Mouse (Mus musculus): ENCODE measurements around the gene S100a7a. TPM values are rescaled to one million over a fixed set of nuclear protein-coding genes. Genes with fewer than 3 reads are reported as not detected.
A peak's percentile ranks its signal among the peaks of the same experiment; 100 is the strongest.

Gene S100a7a
- polyA plus RNA-seq, 1 experiment from 2014 or later: 0.38 TPM

- DNase-seq (ENCODE audit: low spot score): no peak
Observed at GRCm38 (mm10) chr3:90627366-90627765, 26.5 kb upstream of the S100a7a start.

- no peak for DNase-seq (ENCODE audit: low spot score)
Observed at GRCm38 (mm10) chr3:90627807-90628206, 26.0 kb upstream of the S100a7a start.

GRCm38 (mm10) chr3:90629298-90629697 lies 24.5 kb upstream of the S100a7a start:
- DNase-seq (ENCODE audit: low spot score): no peak

GRCm38 (mm10) chr3:90631984-90632383 lies 21.8 kb upstream of the S100a7a start:
- no peak for DNase-seq (ENCODE audit: low spot score)

GRCm38 (mm10) chr3:90638511-90639275 lies 15.1 kb upstream of the S100a7a start:
- DNase-seq (ENCODE audit: low spot score): no peak

- DNase-seq (ENCODE audit: low spot score): peak; percentile 73
Observed at GRCm38 (mm10) chr3:90639511-90640154, 14.2 kb upstream of the S100a7a start.

- no peak for DNase-seq (ENCODE audit: low spot score)
Observed at GRCm38 (mm10) chr3:90640981-90641380, 12.8 kb upstream of the S100a7a start.

GRCm38 (mm10) chr3:90644220-90644619 lies 9.6 kb upstream of the S100a7a start:
- DNase-seq (ENCODE audit: low spot score): peak; percentile 39

- DNase-seq (ENCODE audit: low spot score): no peak
Observed at GRCm38 (mm10) chr3:90647291-90647690, 6.5 kb upstream of the S100a7a start.

GRCm38 (mm10) chr3:90648981-90649380 lies 4.8 kb upstream of the S100a7a start:
- DNase-seq (ENCODE audit: low spot score): no peak

GRCm38 (mm10) chr3:90649832-90650231 lies 4.0 kb upstream of the S100a7a start:
- no peak for DNase-seq (ENCODE audit: low spot score)

- peak; percentile 61 for DNase-seq (ENCODE audit: low spot score)
Observed at GRCm38 (mm10) chr3:90652878-90653508, 824 bp upstream of the S100a7a start.

- DNase-seq (ENCODE audit: low spot score): peak; percentile 10
Observed at GRCm38 (mm10) chr3:90657405-90657804, 3.6 kb downstream of the S100a7a start.

- no peak for DNase-seq (ENCODE audit: low spot score)
Observed at GRCm38 (mm10) chr3:90659364-90660044, 5.7 kb downstream of the S100a7a start.

GRCm38 (mm10) chr3:90664219-90664618 lies 10.4 kb downstream of the S100a7a start:
- no peak for DNase-seq (ENCODE audit: low spot score)

GRCm38 (mm10) chr3:90668846-90669245 lies 15.0 kb downstream of the S100a7a start, which contains the start of gene S100a8:
Gene S100a8, plus strand, starts transcription at chr3:90668978.
- DNase-seq (ENCODE audit: low spot score): no peak

GRCm38 (mm10) chr3:90678656-90679055 lies 24.8 kb downstream of the S100a7a start:
- DNase-seq (ENCODE audit: low spot score): no peak

GRCm38 (mm10) chr3:90683929-90684328 lies 30.1 kb downstream of the S100a7a start:
- no peak for DNase-seq (ENCODE audit: low spot score)

- no peak for DNase-seq (ENCODE audit: low spot score)
Observed at GRCm38 (mm10) chr3:90686835-90687234, 33.0 kb downstream of the S100a7a start.

- no peak for DNase-seq (ENCODE audit: low spot score)
Observed at GRCm38 (mm10) chr3:90693496-90693895, 39.7 kb downstream of the S100a7a start.

GRCm38 (mm10) chr3:90695613-90696012 lies 41.8 kb downstream of the S100a7a start, which contains the start of gene S100a9:
Gene S100a9, minus strand, starts transcription at chr3:90695721.
- DNase-seq (ENCODE audit: low spot score): no peak

- no peak for DNase-seq (ENCODE audit: low spot score)
Observed at GRCm38 (mm10) chr3:90702244-90702643, 48.4 kb downstream of the S100a7a start.
